Comparison of ENCODE assay signal across 17 mouse cellular contexts in the genomic region with DNA sequence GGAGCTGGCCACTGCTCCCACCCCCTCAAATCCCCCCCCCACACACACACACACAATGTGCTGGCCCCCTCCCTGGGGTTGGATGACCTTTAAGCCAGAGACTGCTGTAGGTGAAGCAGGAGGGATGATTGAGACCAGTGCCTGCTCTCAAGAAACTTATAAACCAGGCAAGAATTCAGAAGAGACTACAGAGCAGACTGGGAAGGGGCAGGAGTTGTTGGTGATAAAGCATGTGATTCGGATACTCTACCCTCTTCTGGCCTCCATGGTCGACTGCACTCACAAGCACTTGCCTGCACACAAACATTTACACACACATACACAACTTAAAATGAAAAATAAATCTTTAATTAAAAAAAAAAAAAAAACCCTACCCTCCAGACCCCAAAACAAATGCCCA. TPM values are rescaled to one million over a fixed set of nuclear protein-coding genes. Genes with fewer than 3 reads are reported as not detected.
A peak's percentile ranks its signal among the peaks of the same experiment; 100 is the strongest.
DNase-seq lines count a peak whose midpoint lies in the region; ATAC-seq lines count a peak whose summit lies in the region.
"Had no signal": no experiment of that assay in that cellular context is flagged by ENCODE, and none has a peak within 500 bp of the region (broad histone marks: within the 10 kb centered on the region; RNA-seq: fewer than 3 reads in every experiment).

No protein-coding gene starts in this region.

- H3K4me1 ChIP-seq in hindbrain, embryonic 11.5 days (replicated peaks; ENCODE audit: control insufficient read depth, insufficient read depth, low read length): no peaks in the 10 kb centered on the region
- no peaks in the 10 kb centered on the region for H3K4me1 ChIP-seq in hindbrain, embryonic 14.5 days (replicated peaks; ENCODE audit: control insufficient read depth, insufficient read depth, low read length)
- H3K4me1 ChIP-seq in midbrain, embryonic 12.5 days: peaks cover 7% of the 10 kb centered on the region
- H3K4me1 ChIP-seq in midbrain, embryonic 14.5 days (ENCODE audit: control insufficient read depth, insufficient read depth, low read length): no peaks in the 10 kb centered on the region
- H3K4me1 ChIP-seq in limb, embryonic 10.5 days: peaks cover 18% of the 10 kb centered on the region
- H3K4me1 ChIP-seq: forebrain, embryonic 13.5 days; heart, embryonic 15.5 days had no signal

- no peaks in the 10 kb centered on the region for H3K36me3 ChIP-seq in hindbrain, embryonic 11.5 days (ENCODE audit: control insufficient read depth, insufficient read depth, low read length)
- H3K36me3 ChIP-seq in hindbrain, embryonic 14.5 days (replicated peaks; ENCODE audit: control insufficient read depth, insufficient read depth): no peaks in the 10 kb centered on the region
- no peaks in the 10 kb centered on the region for H3K36me3 ChIP-seq in midbrain, embryonic 12.5 days
- no peaks in the 10 kb centered on the region for H3K36me3 ChIP-seq in midbrain, embryonic 14.5 days (ENCODE audit: control insufficient read depth, insufficient read depth, low read length)
- no peaks in the 10 kb centered on the region for H3K36me3 ChIP-seq in limb, embryonic 10.5 days
- H3K36me3 ChIP-seq: heart, embryonic 10.5 days; heart, embryonic 15.5 days had no signal

- peak; percentile 51 for ATAC-seq in hindbrain, embryonic 11.5 days (ENCODE audit: low FRiP score)
- no peak for ATAC-seq in hindbrain, embryonic 14.5 days (ENCODE audit: low FRiP score)
- ATAC-seq in midbrain, embryonic 12.5 days (ENCODE audit: low FRiP score, low read depth): peak; percentile 34; the same call in 1 of the 2 replicates
- no peak for ATAC-seq in midbrain, embryonic 14.5 days (ENCODE audit: low FRiP score, low TSS enrichment)
- ATAC-seq in frontal cortex, adult (ENCODE audit: low TSS enrichment): no peak
- ATAC-seq: forebrain, embryonic 13.5 days; intestine, embryonic 16.5 days had no signal

- peak overlapping the region; percentile 51; the same call in 1 of the 2 replicates for H3K27ac ChIP-seq in hindbrain, embryonic 11.5 days (ENCODE audit: low read depth, low read length)
- H3K27ac ChIP-seq in hindbrain, embryonic 14.5 days: no peak overlapping the region
- H3K27ac ChIP-seq in midbrain, embryonic 12.5 days (replicated peaks): no peak overlapping the region
- no peak overlapping the region for H3K27ac ChIP-seq in midbrain, embryonic 14.5 days (replicated peaks; ENCODE audit: low read depth, low read length)
- peak overlapping the region; percentile 55; the same call in 1 of the 2 replicates for H3K27ac ChIP-seq in limb, embryonic 10.5 days
- H3K27ac ChIP-seq: forebrain, embryonic 13.5 days; heart, embryonic 10.5 days; heart, embryonic 15.5 days had no signal

- H3K9ac ChIP-seq in hindbrain, embryonic 11.5 days (ENCODE audit: low read depth, low read length): no peak overlapping the region
- H3K9ac ChIP-seq in hindbrain, embryonic 14.5 days: no peak overlapping the region
- H3K9ac ChIP-seq in midbrain, embryonic 12.5 days (replicated peaks): no peak overlapping the region
- H3K9ac ChIP-seq in midbrain, embryonic 14.5 days (replicated peaks; ENCODE audit: low read length): no peak overlapping the region
- H3K9ac ChIP-seq: forebrain, embryonic 13.5 days; heart, embryonic 15.5 days had no signal

- H3K9me3 ChIP-seq in hindbrain, embryonic 11.5 days (ENCODE audit: control insufficient read depth, low read length): no peaks in the 10 kb centered on the region
- no peaks in the 10 kb centered on the region for H3K9me3 ChIP-seq in hindbrain, embryonic 14.5 days (ENCODE audit: control insufficient read depth, low read length)
- no peaks in the 10 kb centered on the region for H3K9me3 ChIP-seq in midbrain, embryonic 12.5 days
- H3K9me3 ChIP-seq in midbrain, embryonic 14.5 days (ENCODE audit: control insufficient read depth, low read length): no peaks in the 10 kb centered on the region
- no peaks in the 10 kb centered on the region for H3K9me3 ChIP-seq in limb, embryonic 10.5 days (replicated peaks)
- H3K9me3 ChIP-seq: forebrain, embryonic 13.5 days; heart, embryonic 10.5 days; heart, embryonic 15.5 days had no signal

- DNase-seq in hindbrain, embryonic 11.5 days (ENCODE audit: low spot score): no peak
- DNase-seq in hindbrain, embryonic 14.5 days (ENCODE audit: low spot score): no peak
- DNase-seq in midbrain, embryonic 14.5 days: no peak
- no peak for DNase-seq in limb, embryonic 10.5 days (ENCODE audit: low spot score)
- DNase-seq: adrenal gland, adult 8-10 months; adrenal gland, postnatal 36 days; cerebellum, adult 2 months; cerebellum, postnatal 10 days; gastrocnemius, postnatal 36 days; heart, adult 18-20 months; heart, postnatal 14 days had no signal

- WGBS in hindbrain, embryonic 11.5 days: 43% methylated on average over 2 of the region's 2 CpGs
- WGBS in hindbrain, embryonic 14.5 days: 22% methylated on average over 2 of the region's 2 CpGs
- WGBS in midbrain, embryonic 12.5 days: 67% methylated on average over 2 of the region's 2 CpGs
- WGBS in midbrain, embryonic 14.5 days: 71% methylated on average over 2 of the region's 2 CpGs
- WGBS in limb, embryonic 10.5 days: 61% methylated on average over 2 of the region's 2 CpGs

- H3K4me2 ChIP-seq in hindbrain, embryonic 11.5 days (replicated peaks; ENCODE audit: low read depth, low read length): no peak overlapping the region
- no peak overlapping the region for H3K4me2 ChIP-seq in hindbrain, embryonic 14.5 days (replicated peaks)
- H3K4me2 ChIP-seq in midbrain, embryonic 12.5 days (replicated peaks): no peak overlapping the region
- H3K4me2 ChIP-seq in midbrain, embryonic 14.5 days (ENCODE audit: low read length): no peak overlapping the region
- H3K4me2 ChIP-seq: forebrain, embryonic 13.5 days; heart, embryonic 15.5 days had no signal

- no peaks in the 10 kb centered on the region for H3K27me3 ChIP-seq in hindbrain, embryonic 11.5 days (ENCODE audit: control insufficient read depth, insufficient read depth, low read length)
- H3K27me3 ChIP-seq in hindbrain, embryonic 14.5 days (ENCODE audit: control insufficient read depth, insufficient read depth, low read length): no peaks in the 10 kb centered on the region
- no peaks in the 10 kb centered on the region for H3K27me3 ChIP-seq in midbrain, embryonic 12.5 days
- H3K27me3 ChIP-seq in midbrain, embryonic 14.5 days (ENCODE audit: control insufficient read depth, insufficient read depth, low read length): no peaks in the 10 kb centered on the region
- H3K27me3 ChIP-seq in limb, embryonic 10.5 days (ENCODE audit: low read depth, poor library complexity, severe bottlenecking): no peaks in the 10 kb centered on the region
- H3K27me3 ChIP-seq: forebrain, embryonic 13.5 days; heart, embryonic 15.5 days had no signal

- no peak overlapping the region for H3K4me3 ChIP-seq in hindbrain, embryonic 11.5 days (ENCODE audit: low read depth, low read length)
- H3K4me3 ChIP-seq in hindbrain, embryonic 14.5 days (replicated peaks; ENCODE audit: low read length): no peak overlapping the region
- no peak overlapping the region for H3K4me3 ChIP-seq in midbrain, embryonic 12.5 days
- H3K4me3 ChIP-seq in midbrain, embryonic 14.5 days (replicated peaks; ENCODE audit: low read depth, low read length): no peak overlapping the region
- H3K4me3 ChIP-seq in limb, embryonic 10.5 days: no peak overlapping the region
- H3K4me3 ChIP-seq: forebrain, embryonic 13.5 days; heart, embryonic 10.5 days; heart, embryonic 15.5 days had no signal

RNA-seq across cellular contexts. Expression of a gene that starts 6.0 kb away (rescaled TPM):
- 5.3 and 6.4 TPM in 2 replicates for polyA plus RNA-seq in hindbrain, embryonic 11.5 days (2014; fragmentation: Nextera tagmentation; extraction: Ambion mirVana)
- 3.4 and 3.8 TPM in 2 replicates for polyA plus RNA-seq in hindbrain, embryonic 14.5 days (2014; fragmentation: Nextera tagmentation; extraction: Ambion mirVana)
- 5.0 and 7.4 TPM in 2 replicates for polyA plus RNA-seq in midbrain, embryonic 12.5 days (2016; fragmentation: Nextera tagmentation; extraction: Ambion mirVana)
- 2.1 and 2.9 TPM in 2 replicates for polyA plus RNA-seq in midbrain, embryonic 14.5 days (2014; fragmentation: Nextera tagmentation; extraction: Ambion mirVana)
- 11.6 and 13.6 TPM in 2 replicates for polyA plus RNA-seq in limb, embryonic 10.5 days (2016; fragmentation: Nextera tagmentation; extraction: Ambion mirVana)

Comparison
In these comparisons a context has a peak if more than half of its experiments do, and no peak if none do; other contexts are left out.
1. ATAC-seq: peak in hindbrain, embryonic 11.5 days (single experiment) and midbrain, embryonic 12.5 days (single experiment); none in hindbrain, embryonic 14.5 days (single experiment), midbrain, embryonic 14.5 days (single experiment) and frontal cortex, adult (single experiment).
2. H3K27ac ChIP-seq: peak in hindbrain, embryonic 11.5 days (single experiment) and limb, embryonic 10.5 days (single experiment); none in hindbrain, embryonic 14.5 days (single experiment), midbrain, embryonic 12.5 days (single experiment) and midbrain, embryonic 14.5 days (single experiment).